Mouse (Mus musculus): ENCODE data around the gene Hecw2. TPM values are rescaled to one million over a fixed set of nuclear protein-coding genes. Genes with fewer than 3 reads are reported as not detected.

Gene Hecw2
- total and polyA plus RNA-seq, 2 experiments from 2014 or later: 4.6 to 15.4 TPM

- H3K9me3 ChIP-seq (ENCODE audit: low read length): no peaks in the 10 kb centered on the region
- no peaks in the 10 kb centered on the region for H3K36me3 ChIP-seq (ENCODE audit: insufficient read depth)
- no peak overlapping the region for H3K9ac ChIP-seq
- no peak overlapping the region for H3K4me2 ChIP-seq (ENCODE audit: low read depth)
- no peaks in the 10 kb centered on the region for H3K27me3 ChIP-seq (ENCODE audit: insufficient read depth, low read length)
- no peak for TF ChIP-seq CTCF (IDR thresholded peaks at IDR 0.05; ENCODE audit: low read depth)
- no peak for DNase-seq
- 90% methylated on average over 2 of the region's 2 CpGs for WGBS
- no peaks in the 10 kb centered on the region for H3K4me1 ChIP-seq (ENCODE audit: insufficient read depth)
- no peak for ATAC-seq
- no peak overlapping the region for H3K27ac ChIP-seq (ENCODE audit: low read depth, low read length)
- H3K4me3 ChIP-seq (ENCODE audit: low read depth, low read length): no peak overlapping the region
These were observed 419.4 kb downstream of the Hecw2 start for GRCm38 (mm10) chr1:53775545-53775944.

GRCm38 (mm10) chr1:53775036-53775435 lies 419.9 kb downstream of the Hecw2 start:
- Histone ChIP-seq H3K4me1 (ENCODE audit: insufficient read depth) (no peaks in the 10 kb centered on the region), H3K9ac (no peak overlapping the region), H3K4me3 (ENCODE audit: low read depth, low read length) (no peak overlapping the region), H3K27ac (ENCODE audit: low read depth, low read length) (no peak overlapping the region), H3K27me3 (ENCODE audit: insufficient read depth, low read length) (no peaks in the 10 kb centered on the region), H3K9me3 (ENCODE audit: low read length) (no peaks in the 10 kb centered on the region), H3K4me2 (ENCODE audit: low read depth) (no peak overlapping the region), H3K36me3 (ENCODE audit: insufficient read depth) (no peaks in the 10 kb centered on the region)
- WGBS: 79% methylated on average over 6 of the region's 6 CpGs
- no peak for TF ChIP-seq CTCF (IDR thresholded peaks at IDR 0.05; ENCODE audit: low read depth)
- DNase-seq (no peak), ATAC-seq (no peak)

GRCm38 (mm10) chr1:53774571-53774970 lies 420.4 kb downstream of the Hecw2 start:
- Histone ChIP-seq H3K4me1 (ENCODE audit: insufficient read depth) (no peaks in the 10 kb centered on the region), H3K4me3 (ENCODE audit: low read depth, low read length) (no peak overlapping the region), H3K27ac (ENCODE audit: low read depth, low read length) (no peak overlapping the region), H3K4me2 (ENCODE audit: low read depth) (no peak overlapping the region), H3K27me3 (ENCODE audit: insufficient read depth, low read length) (no peaks in the 10 kb centered on the region), H3K9me3 (ENCODE audit: low read length) (no peaks in the 10 kb centered on the region), H3K36me3 (ENCODE audit: insufficient read depth) (no peaks in the 10 kb centered on the region), H3K9ac (no peak overlapping the region)
- TF ChIP-seq CTCF (IDR thresholded peaks at IDR 0.05; ENCODE audit: low read depth): no peak
- ATAC-seq (no peak), DNase-seq (no peak)
- WGBS: 87% methylated on average over 3 of the region's 3 CpGs

GRCm38 (mm10) chr1:53773994-53774393 lies 421.0 kb downstream of the Hecw2 start:
- 46% methylated on average over 6 of the region's 6 CpGs for WGBS
- Histone ChIP-seq H3K36me3 (ENCODE audit: insufficient read depth) (no peaks in the 10 kb centered on the region), H3K27ac (ENCODE audit: low read depth, low read length) (no peak overlapping the region), H3K27me3 (ENCODE audit: insufficient read depth, low read length) (no peaks in the 10 kb centered on the region), H3K9ac (no peak overlapping the region), H3K4me2 (ENCODE audit: low read depth) (no peak overlapping the region), H3K4me3 (ENCODE audit: low read depth, low read length) (no peak overlapping the region), H3K4me1 (ENCODE audit: insufficient read depth) (no peaks in the 10 kb centered on the region), H3K9me3 (ENCODE audit: low read length) (no peaks in the 10 kb centered on the region)
- ATAC-seq (no peak), DNase-seq (no peak)
- no peak for TF ChIP-seq CTCF (IDR thresholded peaks at IDR 0.05; ENCODE audit: low read depth)

GRCm38 (mm10) chr1:53772967-53773366 lies 422.0 kb downstream of the Hecw2 start:
- H3K9ac ChIP-seq: no peak overlapping the region
- H3K27ac ChIP-seq (ENCODE audit: low read depth, low read length): no peak overlapping the region
- no peak for TF ChIP-seq CTCF (IDR thresholded peaks at IDR 0.05; ENCODE audit: low read depth)
- H3K9me3 ChIP-seq (ENCODE audit: low read length): no peaks in the 10 kb centered on the region
- no peak for ATAC-seq
- no peak overlapping the region for H3K4me2 ChIP-seq (ENCODE audit: low read depth)
- WGBS: 93% methylated on average over 3 of the region's 3 CpGs
- no peaks in the 10 kb centered on the region for H3K4me1 ChIP-seq (ENCODE audit: insufficient read depth)
- no peaks in the 10 kb centered on the region for H3K36me3 ChIP-seq (ENCODE audit: insufficient read depth)
- H3K27me3 ChIP-seq (ENCODE audit: insufficient read depth, low read length): no peaks in the 10 kb centered on the region
- no peak overlapping the region for H3K4me3 ChIP-seq (ENCODE audit: low read depth, low read length)
- DNase-seq: no peak

GRCm38 (mm10) chr1:53771476-53771875 lies 423.5 kb downstream of the Hecw2 start:
- Histone ChIP-seq H3K9me3 (ENCODE audit: low read length) (no peaks in the 10 kb centered on the region), H3K9ac (no peak overlapping the region), H3K4me2 (ENCODE audit: low read depth) (no peak overlapping the region), H3K4me1 (ENCODE audit: insufficient read depth) (no peaks in the 10 kb centered on the region), H3K27me3 (ENCODE audit: insufficient read depth, low read length) (no peaks in the 10 kb centered on the region), H3K27ac (ENCODE audit: low read depth, low read length) (no peak overlapping the region), H3K4me3 (ENCODE audit: low read depth, low read length) (no peak overlapping the region), H3K36me3 (ENCODE audit: insufficient read depth) (no peaks in the 10 kb centered on the region)
- TF ChIP-seq CTCF (IDR thresholded peaks at IDR 0.05; ENCODE audit: low read depth): no peak
- WGBS: 91% methylated on average over 6 of the region's 6 CpGs
- ATAC-seq: no peak
- DNase-seq: no peak

GRCm38 (mm10) chr1:53766112-53766511 lies 428.9 kb downstream of the Hecw2 start:
- no peak for TF ChIP-seq CTCF (IDR thresholded peaks at IDR 0.05; ENCODE audit: low read depth)
- H3K4me2 ChIP-seq (ENCODE audit: low read depth): no peak overlapping the region
- no peaks in the 10 kb centered on the region for H3K4me1 ChIP-seq (ENCODE audit: insufficient read depth)
- no peak overlapping the region for H3K9ac ChIP-seq
- ATAC-seq (no peak), DNase-seq (no peak)
- H3K27me3 ChIP-seq (ENCODE audit: insufficient read depth, low read length): no peaks in the 10 kb centered on the region
- H3K4me3 ChIP-seq (ENCODE audit: low read depth, low read length): no peak overlapping the region
- no peak overlapping the region for H3K27ac ChIP-seq (ENCODE audit: low read depth, low read length)
- H3K36me3 ChIP-seq (ENCODE audit: insufficient read depth): no peaks in the 10 kb centered on the region
- WGBS: 72% methylated on average over 2 of the region's 2 CpGs
- H3K9me3 ChIP-seq (ENCODE audit: low read length): no peaks in the 10 kb centered on the region

GRCm38 (mm10) chr1:53757316-53757715 lies 437.7 kb downstream of the Hecw2 start:
- Histone ChIP-seq H3K4me3 (ENCODE audit: low read depth, low read length) (no peak overlapping the region), H3K27ac (ENCODE audit: low read depth, low read length) (no peak overlapping the region), H3K4me2 (ENCODE audit: low read depth) (no peak overlapping the region), H3K9me3 (ENCODE audit: low read length) (no peaks in the 10 kb centered on the region), H3K36me3 (ENCODE audit: insufficient read depth) (no peaks in the 10 kb centered on the region), H3K4me1 (ENCODE audit: insufficient read depth) (no peaks in the 10 kb centered on the region), H3K9ac (no peak overlapping the region), H3K27me3 (ENCODE audit: insufficient read depth, low read length) (no peaks in the 10 kb centered on the region)
- DNase-seq (no peak), ATAC-seq (no peak)
- WGBS: 87% methylated on average over 4 of the region's 4 CpGs
- no peak for TF ChIP-seq CTCF (IDR thresholded peaks at IDR 0.05; ENCODE audit: low read depth)

Small RNAs within 50 kb of the gene (microRNA-seq; reads per million reads assigned to microRNA genes)
- 0 reads per million in 2 experiments for gene Mir7681

Other genes with a start within 250 kb of the Hecw2 start
- 0.15 and 0.24 TPM in 2 replicates for gene Ccdc150, start 55.5 kb upstream of the Hecw2 start, total RNA-seq (2014; rRNA removed)
- 0.11 and 0.15 TPM in 2 replicates for gene Ccdc150, start 55.5 kb upstream of the Hecw2 start, polyA plus RNA-seq (2015; fragmentation: Nextera tagmentation; extraction: Ambion mirVana)
- 33.4 and 33.8 TPM in 2 replicates for gene Gtf3c3, start 243.8 kb upstream of the Hecw2 start, total RNA-seq (2014; rRNA removed)
- gene Gtf3c3, start 243.8 kb upstream of the Hecw2 start, polyA plus RNA-seq (2015; fragmentation: Nextera tagmentation; extraction: Ambion mirVana): 10.9 and 15.9 TPM in 2 replicates